Mouse (Mus musculus) forebrain, embryonic 14.5 days (tissue): ENCODE measurements around the gene Ppef1. TPM values are rescaled to one million over a fixed set of nuclear protein-coding genes. Genes with fewer than 3 reads are reported as not detected.
"Not testable (repeated sequence)": the region's sequence is repeated elsewhere in the genome, so short reads cannot be mapped to it uniquely, and the experiment has no call there.

Experiments used
- ATAC-seq: fragments of 200-750 bp; cut with Nextera tagmentation; 2 replicates; pipeline ENCODE4 v1.8.0; 2017; ENCODE audit warnings: mild to moderate bottlenecking, moderate library complexity
- DNase-seq: peaks from one replicate; pipeline ENCODE4 v3.0.0-alpha.2; 2015; ENCODE audit warnings: low spot score
- H3K27ac ChIP-seq: fragments of 300-500 bp; sonication (generic); 2 replicates; pipeline ENCODE4 v1.5.1; 2014; ENCODE audit warnings: low read depth, mild to moderate bottlenecking, control low read depth, low read length, moderate library complexity
- H3K27me3 ChIP-seq: fragments of 300-500 bp; sonication (generic); replicated peaks from 2 replicates; pipeline ENCODE4 v1.6.1; 2014; ENCODE audit warnings: low read length, control low read depth, mixed read lengths; ENCODE audit not compliant: control insufficient read depth, insufficient read depth
- H3K36me3 ChIP-seq: fragments of 300-500 bp; sonication (generic); 2 replicates; pipeline ENCODE4 v1.6.1; 2014; ENCODE audit warnings: low read length, control low read depth; ENCODE audit not compliant: control insufficient read depth, insufficient read depth
- H3K4me1 ChIP-seq: fragments of 300-500 bp; sonication (generic); 2 replicates; pipeline ENCODE4 v1.6.1; 2014; ENCODE audit warnings: antibody characterized with exemption, low read length, control low read depth; ENCODE audit not compliant: control insufficient read depth, insufficient read depth
- H3K4me2 ChIP-seq: fragments of 300-500 bp; sonication (generic); 2 replicates; pipeline ENCODE4 v1.6.1; 2014; ENCODE audit warnings: mild to moderate bottlenecking, control low read depth, low read length
- H3K4me3 ChIP-seq: fragments of 300-500 bp; sonication (generic); 2 replicates; pipeline ENCODE4 v1.5.1; 2014; ENCODE audit warnings: low read depth, low read length, control low read depth
- H3K9ac ChIP-seq: fragments of 300-500 bp; sonication (generic); 2 replicates; pipeline ENCODE4 v1.6.1; 2014; ENCODE audit warnings: mild to moderate bottlenecking, low read length, control low read depth, moderate library complexity
- H3K9me3 ChIP-seq: fragments of 300-500 bp; sonication (generic); replicated peaks from 2 replicates; pipeline ENCODE4 v1.6.1; 2016; ENCODE audit warnings: low read length, control low read depth, mixed read lengths; ENCODE audit not compliant: control insufficient read depth
- WGBS: fragments of 180-500 bp; shearing (Covaris S2); extraction: QIAGEN DNeasy Blood & Tissue Kit; methylation state at CpG from one replicate; pipeline ENCODE4 v1.1.7; 2014; 5-methylcytosine and 5-hydroxymethylcytosine counted together
- polyA plus RNA-seq: library from polyadenylated mRNA; unstranded; fragments of >200 nt; fragmentation: Nextera tagmentation; extraction: Ambion mirVana; gene quantifications from 2 replicates; pipeline ENCODE4 v1.2.1, GENCODE M21; 2014

Ppef1 gene
- 0.11 and 0.42 TPM in 2 replicates for polyA plus RNA-seq

DNA sequence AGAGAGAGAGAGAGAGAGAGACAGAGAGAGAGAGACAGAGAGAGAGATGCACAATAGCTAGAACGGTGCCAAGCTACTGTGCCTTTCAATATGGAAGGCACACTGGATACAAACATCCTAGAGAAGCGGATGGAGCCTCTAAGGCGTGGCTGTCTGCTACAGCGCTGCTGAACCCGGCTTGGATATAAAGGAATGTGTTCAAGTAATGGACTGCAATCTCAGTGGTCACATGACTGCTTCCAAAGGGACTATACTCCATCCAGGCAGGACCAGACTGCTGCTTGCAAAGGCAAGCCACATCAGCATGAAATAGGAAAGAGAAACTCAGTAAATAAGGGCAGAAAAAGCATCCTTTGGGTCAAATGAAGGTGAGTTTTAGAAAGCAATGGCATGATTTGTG is at the start of gene Ppef1:
Gene Ppef1 (minus strand): TSS at position 116 of the 400 bp plus-strand sequence.
- no peak within 1 kb of the TSS for H3K27ac ChIP-seq
- ATAC-seq (no peak), DNase-seq (no peak)
- no peak within 1 kb of the TSS for H3K4me3 ChIP-seq
- H3K9me3 ChIP-seq: no peaks in the 10 kb centered on the region
- no peak within 1 kb of the TSS for H3K4me2 ChIP-seq
- no peaks in the 10 kb centered on the region; the same call in 1 of the 2 replicates for H3K27me3 ChIP-seq
- H3K4me1 ChIP-seq: no peaks in the 10 kb centered on the region
- no peak within 1 kb of the TSS for H3K9ac ChIP-seq
- 79% methylated on average over 5 of the region's 5 CpGs for WGBS
- no peaks in the 10 kb centered on the region for H3K36me3 ChIP-seq

DNA sequence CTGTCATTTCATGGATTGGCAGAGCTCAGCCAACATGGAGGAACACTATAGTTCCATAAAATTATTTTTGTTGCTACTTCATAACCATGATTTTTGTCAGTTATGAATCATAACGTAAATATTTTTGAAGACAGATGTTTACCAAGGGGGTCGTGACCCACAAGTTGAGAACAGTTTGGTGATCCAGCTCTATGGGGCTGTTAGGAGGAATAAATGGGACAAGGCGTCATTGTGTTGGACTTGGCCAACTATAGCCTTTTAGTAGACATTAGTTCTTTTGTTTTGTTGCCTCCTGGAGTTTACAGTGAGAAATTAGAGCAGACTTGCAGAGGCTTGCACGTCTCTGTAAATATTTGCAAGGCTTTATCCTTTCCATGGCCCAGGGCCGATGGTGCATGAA is 46.7 kb upstream of the Ppef1 start:
- Histone ChIP-seq H3K27ac (no peak overlapping the region), H3K9ac (no peak overlapping the region), H3K4me1 (no peaks in the 10 kb centered on the region), H3K36me3 (no peaks in the 10 kb centered on the region), H3K9me3 (no peaks in the 10 kb centered on the region), H3K4me2 (no peak overlapping the region), H3K4me3 (no peak overlapping the region), H3K27me3 (no peaks in the 10 kb centered on the region)
- 83% methylated on average over 5 of the region's 5 CpGs for WGBS
- ATAC-seq: no peak
- no peak for DNase-seq

DNA sequence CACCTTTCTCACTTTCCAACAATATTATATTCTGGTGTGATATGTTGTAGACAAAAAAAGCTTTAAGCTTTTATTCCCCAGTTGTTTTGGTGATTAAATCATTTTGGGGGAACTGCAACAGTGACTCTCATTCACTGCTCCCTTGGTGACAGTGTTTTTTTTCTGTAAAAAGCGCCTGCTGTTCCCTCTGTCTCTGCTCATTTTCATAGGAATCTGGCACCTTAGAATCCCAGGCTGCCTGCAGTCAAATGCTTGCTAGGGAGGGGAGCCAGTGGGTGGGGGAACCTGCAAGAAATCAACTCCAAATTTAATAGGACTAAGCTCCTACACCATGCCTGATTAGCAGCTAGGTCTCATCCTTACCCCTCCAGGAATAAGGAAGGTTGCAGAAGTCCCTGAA is 37.5 kb upstream of the Ppef1 start:
- H3K27ac ChIP-seq: no peak overlapping the region; the same call in 1 of the 2 replicates
- WGBS: 38% methylated on average over 1 of the region's 1 CpGs
- no peak overlapping the region for H3K4me3 ChIP-seq
- ATAC-seq (peak; percentile 54; the same call in 1 of the 2 replicates), DNase-seq (peak; percentile 41)
- H3K36me3 ChIP-seq: no peaks in the 10 kb centered on the region
- no peaks in the 10 kb centered on the region for H3K9me3 ChIP-seq
- H3K9ac ChIP-seq: no peak overlapping the region
- no peaks in the 10 kb centered on the region for H3K27me3 ChIP-seq
- H3K4me1 ChIP-seq: no peaks in the 10 kb centered on the region
- H3K4me2 ChIP-seq: no peak overlapping the region

DNA sequence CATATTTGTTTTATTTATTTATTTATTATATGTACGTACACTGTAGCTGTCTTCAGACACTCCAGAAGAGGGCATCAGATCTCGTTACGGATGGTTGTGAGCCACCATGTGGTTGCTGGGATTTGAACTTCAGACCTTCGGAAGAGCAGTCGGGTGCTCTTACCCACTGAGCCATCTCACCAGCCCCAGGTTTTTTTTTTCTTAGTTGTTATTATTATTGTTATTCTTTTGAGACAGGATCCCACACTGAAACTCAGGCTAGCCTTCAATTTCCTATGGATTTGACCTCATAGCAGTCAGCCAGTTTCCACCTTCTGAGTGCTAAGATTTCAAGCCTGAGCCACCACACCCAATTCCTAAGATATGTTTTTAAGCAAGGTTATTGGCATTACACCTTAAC is 34.1 kb upstream of the Ppef1 start:
- H3K4me2 ChIP-seq, H3K27ac ChIP-seq, H3K4me3 ChIP-seq, DNase-seq, ATAC-seq, H3K36me3 ChIP-seq, H3K27me3 ChIP-seq, H3K9me3 ChIP-seq, H3K4me1 ChIP-seq, H3K9ac ChIP-seq: not testable (repeated sequence)
- WGBS: 88% methylated on average over 5 of the region's 5 CpGs

DNA sequence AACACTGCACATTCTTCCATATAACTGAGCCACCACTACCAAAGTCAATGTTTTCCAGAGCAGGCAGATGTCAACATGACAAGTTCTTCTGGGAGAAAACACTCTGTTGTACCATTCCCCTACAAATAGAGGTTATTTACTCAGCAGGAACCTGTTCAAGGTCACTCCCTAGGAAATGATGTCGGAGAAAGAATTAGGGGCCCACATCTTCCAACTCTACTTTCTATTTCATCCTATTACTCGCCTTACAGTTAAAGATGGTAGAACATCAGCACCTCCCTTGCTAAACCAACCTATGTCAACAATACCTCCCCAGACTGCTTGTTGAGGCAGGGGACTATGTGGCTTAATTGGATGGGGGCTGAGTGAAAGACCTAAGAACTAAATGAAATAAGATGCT is 32.1 kb upstream of the Ppef1 start, which contains the start of gene Rs1:
Gene Rs1 (plus strand): TSS at position 301 of the 400 bp plus-strand sequence.
- Histone ChIP-seq H3K9me3 (no peaks in the 10 kb centered on the region), H3K4me3 (peak within 1 kb of the TSS; percentile 39; the same call in 1 of the 2 replicates), H3K4me1 (no peaks in the 10 kb centered on the region), H3K27me3 (no peaks in the 10 kb centered on the region; the same call in 1 of the 2 replicates), H3K36me3 (no peaks in the 10 kb centered on the region), H3K4me2 (peak within 1 kb of the TSS; percentile 39), H3K9ac (no peak within 1 kb of the TSS), H3K27ac (no peak within 1 kb of the TSS)
- DNase-seq (no peak), ATAC-seq (no peak)
- 89% methylated on average over 2 of the region's 2 CpGs for WGBS

DNA sequence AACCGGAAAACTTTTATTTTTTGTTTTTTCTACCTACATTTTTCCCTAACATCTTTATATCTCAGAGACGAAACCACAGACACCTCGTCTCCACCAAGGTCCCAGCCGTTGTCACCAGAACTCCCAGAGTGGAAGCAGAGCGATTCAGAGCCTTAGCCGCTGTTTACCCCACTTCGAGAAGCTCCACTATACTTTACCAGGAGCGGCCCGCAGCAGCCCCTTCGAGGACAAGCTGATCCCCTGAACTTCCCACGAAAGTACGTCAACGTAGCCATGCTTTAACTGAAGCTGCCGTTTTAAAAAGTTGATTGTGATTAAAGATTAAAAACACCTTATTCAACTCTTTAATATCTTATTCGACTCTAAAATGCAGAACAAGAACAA is 30.7 kb upstream of the Ppef1 start:
- Histone ChIP-seq H3K9me3 (no peaks in the 10 kb centered on the region), H3K36me3 (no peaks in the 10 kb centered on the region), H3K9ac (no peak overlapping the region), H3K27me3 (no peaks in the 10 kb centered on the region; the same call in 1 of the 2 replicates), H3K4me3 (peak overlapping the region; percentile 39), H3K4me2 (peak overlapping the region; percentile 39), H3K27ac (no peak overlapping the region), H3K4me1 (no peaks in the 10 kb centered on the region)
- DNase-seq (no peak), ATAC-seq (peak; percentile 90)
- 40% methylated on average over 15 of the region's 15 CpGs for WGBS

DNA sequence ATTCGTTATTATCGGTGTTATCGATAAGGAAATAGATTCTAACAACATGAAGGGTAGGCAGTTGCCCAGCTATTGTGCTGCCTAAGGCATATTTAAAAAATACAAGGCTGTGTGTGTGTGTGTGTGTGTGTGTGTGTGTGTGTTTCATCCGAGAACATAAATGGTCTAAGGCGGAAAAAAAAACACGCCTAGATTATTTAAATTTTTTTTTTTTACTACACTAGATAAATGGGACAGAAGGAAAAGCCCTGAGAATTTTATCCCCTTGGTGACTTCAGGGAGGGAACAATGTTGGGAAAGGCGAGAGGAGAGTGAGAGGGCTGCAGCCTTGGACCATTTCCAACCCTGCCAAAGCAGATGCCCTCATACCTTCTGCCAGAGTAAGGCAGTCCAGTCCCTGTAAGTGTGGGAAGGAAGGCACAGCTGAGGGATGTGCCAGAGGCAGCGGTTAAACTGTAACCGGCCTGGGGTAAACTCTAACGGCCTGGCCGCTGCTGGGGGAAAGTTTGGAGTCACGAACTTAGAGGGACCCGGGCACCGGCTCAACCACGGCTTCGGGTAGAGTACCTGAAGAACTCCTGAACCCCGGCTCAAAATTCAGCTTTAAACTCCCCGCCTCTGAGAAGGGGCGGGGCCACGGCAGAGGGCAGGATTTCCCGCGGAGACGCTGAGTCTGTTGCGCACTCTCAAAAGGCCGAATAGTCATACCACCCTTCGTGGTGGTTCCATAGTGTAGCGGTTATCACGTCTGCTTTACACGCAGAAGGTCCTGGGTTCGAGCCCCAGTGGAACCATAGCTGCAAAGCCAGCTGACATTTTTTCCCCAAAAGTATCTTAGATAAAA is 30.0 kb upstream of the Ppef1 start:
- H3K9me3 ChIP-seq: no peaks in the 10 kb centered on the region
- peak; percentile 88 for DNase-seq
- 36% methylated on average over 30 of the region's 30 CpGs for WGBS
- H3K4me2 ChIP-seq: peak overlapping the region; percentile 42
- H3K4me3 ChIP-seq: peak overlapping the region; percentile 39
- peak; percentile 97 for ATAC-seq
- no peaks in the 10 kb centered on the region for H3K36me3 ChIP-seq
- no peaks in the 10 kb centered on the region for H3K4me1 ChIP-seq
- H3K27me3 ChIP-seq: no peaks in the 10 kb centered on the region; the same call in 1 of the 2 replicates
- H3K27ac ChIP-seq: no peak overlapping the region
- H3K9ac ChIP-seq: 0 out of 2 replicates have a peak overlapping the region, but pooled peaks have one; percentile 32

DNA sequence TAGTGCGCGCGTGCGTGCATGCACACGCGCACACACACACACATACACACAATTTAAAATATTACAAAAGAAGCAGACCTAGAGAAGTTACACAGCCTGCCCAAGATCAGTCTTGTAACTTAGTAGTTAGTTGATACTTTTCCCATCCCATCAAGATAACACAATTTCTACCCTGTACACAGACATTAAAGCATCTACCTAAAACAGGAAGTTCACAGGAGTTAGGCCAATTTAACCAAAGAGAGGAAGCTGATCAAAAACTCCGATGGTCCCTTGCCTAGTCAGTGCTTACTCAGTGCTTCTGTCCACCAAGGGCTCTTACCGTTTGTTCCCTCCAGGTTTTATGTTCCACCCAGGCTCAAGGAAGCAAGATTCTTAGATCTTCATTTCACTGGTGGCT is 15.2 kb upstream of the Ppef1 start:
- 95% methylated on average over 8 of the region's 8 CpGs for WGBS
- ATAC-seq: no peak

DNA sequence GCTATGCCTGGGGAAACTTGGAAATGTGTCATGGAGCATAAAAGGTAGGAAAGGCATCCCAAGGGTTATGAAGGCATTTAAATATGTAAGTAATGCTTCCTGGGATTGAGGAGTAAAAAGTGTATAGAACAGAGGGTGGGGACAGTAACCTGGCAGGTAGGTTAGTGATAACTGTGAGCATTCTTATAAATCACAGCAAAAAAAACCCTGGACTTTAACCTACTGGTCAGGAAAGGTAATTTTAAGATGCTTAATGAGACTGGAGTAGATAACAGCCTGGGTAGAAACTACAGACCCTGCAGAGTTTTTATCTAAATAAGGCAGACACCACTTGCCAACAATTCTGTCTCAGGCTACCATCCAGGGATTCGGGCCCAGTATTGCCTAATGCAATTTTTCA is 13.1 kb upstream of the Ppef1 start:
- Histone ChIP-seq H3K27ac (no peak overlapping the region), H3K9me3 (no peaks in the 10 kb centered on the region), H3K27me3 (no peaks in the 10 kb centered on the region), H3K9ac (no peak overlapping the region), H3K36me3 (no peaks in the 10 kb centered on the region), H3K4me1 (no peaks in the 10 kb centered on the region), H3K4me3 (no peak overlapping the region), H3K4me2 (no peak overlapping the region)
- no peak for ATAC-seq
- 89% methylated on average over 1 of the region's 1 CpGs for WGBS
- no peak for DNase-seq

More for the DNA sequence above, 15.2 kb upstream of the Ppef1 start:
- Histone ChIP-seq H3K4me2 (no peak overlapping the region), H3K27me3 (no peaks in the 10 kb centered on the region), H3K27ac (no peak overlapping the region), H3K4me1 (no peaks in the 10 kb centered on the region), H3K9me3 (no peaks in the 10 kb centered on the region), H3K36me3 (no peaks in the 10 kb centered on the region), H3K9ac (no peak overlapping the region), H3K4me3 (no peak overlapping the region)
- no peak for DNase-seq
